Mouse (Mus musculus) liver, embryonic 11.5 days (tissue): ENCODE results near the gene Zbtb4. TPM values are rescaled to one million over a fixed set of nuclear protein-coding genes. Genes with fewer than 3 reads are reported as not detected.

Experiments
- ATAC-seq: fragments of 200-750 bp; cut with Nextera tagmentation; replicated peaks from 2 replicates; pipeline ENCODE4 v1.8.0; 2017; ENCODE audit warnings: moderate number of reproducible peaks, mild to moderate bottlenecking, moderate TSS enrichment, moderate library complexity; ENCODE audit not compliant: low FRiP score
- DNase-seq: peaks from one replicate; pipeline ENCODE4 v3.0.0-alpha.2; 2017; ENCODE audit warnings: low spot score
- H3K27ac ChIP-seq: fragments of 300-500 bp; sonication (generic); 2 replicates; pipeline ENCODE4 v1.5.1; 2014; ENCODE audit warnings: mild to moderate bottlenecking, low read depth, low read length, control low read depth
- H3K27me3 ChIP-seq: fragments of 300-500 bp; sonication (generic); replicated peaks from 2 replicates; pipeline ENCODE4 v1.6.1; 2014; ENCODE audit warnings: low read length, mixed read lengths; ENCODE audit not compliant: control insufficient read depth, insufficient read depth
- H3K36me3 ChIP-seq: fragments of 300-500 bp; sonication (generic); 2 replicates; pipeline ENCODE4 v1.6.1; 2014; ENCODE audit warnings: mild to moderate bottlenecking, low read length, moderate library complexity, mixed read lengths; ENCODE audit not compliant: control insufficient read depth, insufficient read depth
- H3K4me1 ChIP-seq: fragments of 300-500 bp; sonication (generic); replicated peaks from 2 replicates; pipeline ENCODE4 v1.6.1; 2014; ENCODE audit warnings: low read length, mixed read lengths; ENCODE audit not compliant: control insufficient read depth, insufficient read depth
- H3K4me2 ChIP-seq: fragments of 300-500 bp; sonication (generic); 2 replicates; pipeline ENCODE4 v1.6.1; 2014; ENCODE audit warnings: mild to moderate bottlenecking, control low read depth, moderate library complexity
- H3K4me3 ChIP-seq: fragments of 300-500 bp; sonication (generic); 2 replicates; pipeline ENCODE4 v1.5.1; 2014; ENCODE audit warnings: low read depth, low read length, control low read depth
- H3K9ac ChIP-seq: fragments of 300-500 bp; sonication (generic); 2 replicates; pipeline ENCODE4 v1.6.1; 2014; ENCODE audit warnings: low read depth, low read length, control low read depth
- H3K9me3 ChIP-seq: fragments of 300-500 bp; sonication (generic); 2 replicates; pipeline ENCODE4 v1.6.1; 2016; ENCODE audit warnings: low read length, inconsistent platforms, mixed read lengths; ENCODE audit not compliant: control insufficient read depth
- WGBS: fragments of 180-500 bp; shearing (Covaris S2); extraction: QIAGEN DNeasy Blood & Tissue Kit; methylation state at CpG from one replicate; pipeline ENCODE4 v1.1.7; 2014; 5-methylcytosine and 5-hydroxymethylcytosine counted together
- polyA plus RNA-seq: library from polyadenylated mRNA; unstranded; fragments of >200 nt; fragmentation: Nextera tagmentation; extraction: Ambion mirVana; gene quantifications from 2 replicates; pipeline ENCODE4 v1.2.1, GENCODE M21; 2014

Zbtb4 gene
- 0.90 and 1.0 TPM in 2 replicates for polyA plus RNA-seq

- Histone ChIP-seq H3K4me3 (peak within 1 kb of the TSS; percentile 87), H3K9ac (peak within 1 kb of the TSS; percentile 89), H3K9me3 (no peaks in the 10 kb centered on the region), H3K27ac (peak within 1 kb of the TSS; percentile 85), H3K4me2 (peak within 1 kb of the TSS; percentile 96), H3K4me1 (peaks cover 17% of the 10 kb centered on the region), H3K27me3 (no peaks in the 10 kb centered on the region), H3K36me3 (no peaks in the 10 kb centered on the region)
- ATAC-seq = peak; percentile 60
- no peak for DNase-seq
- 27% methylated on average over 35 of the region's 55 CpGs for WGBS
Observed at GRCm38 (mm10) chr11:69765221-69766125, at the start of gene Zbtb4. Zbtb4 (plus strand) TSS chr11:69765912.

- no peaks in the 10 kb centered on the region for H3K9me3 ChIP-seq
- no peak overlapping the region for H3K4me3 ChIP-seq
- H3K36me3 ChIP-seq = no peaks in the 10 kb centered on the region
- H3K27ac ChIP-seq = peak overlapping the region; percentile 32; the same call in 1 of the 2 replicates
- no peak overlapping the region for H3K9ac ChIP-seq
- DNase-seq (no peak), ATAC-seq (no peak)
- no peaks in the 10 kb centered on the region for H3K27me3 ChIP-seq
- peak overlapping the region; percentile 7; the same call in 1 of the 2 replicates for H3K4me2 ChIP-seq
- 23% methylated on average over 5 of the region's 5 CpGs for WGBS
- peaks cover 20% of the 10 kb centered on the region for H3K4me1 ChIP-seq
Observed at GRCm38 (mm10) chr11:69715929-69716328, 49.8 kb upstream of the Zbtb4 start.

- Histone ChIP-seq H3K9ac (no peak overlapping the region), H3K4me2 (no peak overlapping the region), H3K27ac (no peak overlapping the region), H3K4me1 (peaks cover 20% of the 10 kb centered on the region), H3K36me3 (no peaks in the 10 kb centered on the region), H3K9me3 (no peaks in the 10 kb centered on the region), H3K4me3 (no peak overlapping the region), H3K27me3 (no peaks in the 10 kb centered on the region)
- no peak; the same call in 1 of the 2 replicates for ATAC-seq
- 60% methylated on average over 4 of the region's 4 CpGs for WGBS
- DNase-seq = no peak
Observed at GRCm38 (mm10) chr11:69716953-69717352, 48.8 kb upstream of the Zbtb4 start.

GRCm38 (mm10) chr11:69718661-69719060 is 47.1 kb upstream of the Zbtb4 start:
- 17% methylated on average over 15 of the region's 15 CpGs for WGBS
- Histone ChIP-seq H3K27me3 (no peaks in the 10 kb centered on the region), H3K4me2 (peak overlapping the region; percentile 58), H3K4me1 (peaks cover 20% of the 10 kb centered on the region), H3K9me3 (no peaks in the 10 kb centered on the region), H3K36me3 (no peaks in the 10 kb centered on the region), H3K27ac (peak overlapping the region; percentile 66; the same call in 1 of the 2 replicates), H3K9ac (peak overlapping the region; percentile 55; the same call in 1 of the 2 replicates), H3K4me3 (peak overlapping the region; percentile 17; the same call in 1 of the 2 replicates)
- DNase-seq = peak; percentile 62
- peak; percentile 90 for ATAC-seq

GRCm38 (mm10) chr11:69719423-69719822 is 46.3 kb upstream of the Zbtb4 start:
- Histone ChIP-seq H3K4me3 (no peak overlapping the region), H3K4me1 (peaks cover 20% of the 10 kb centered on the region), H3K27ac (peak overlapping the region; percentile 66; the same call in 1 of the 2 replicates), H3K27me3 (no peaks in the 10 kb centered on the region), H3K4me2 (no peak overlapping the region), H3K9me3 (no peaks in the 10 kb centered on the region), H3K36me3 (no peaks in the 10 kb centered on the region), H3K9ac (no peak overlapping the region)
- DNase-seq (no peak), ATAC-seq (no peak)
- 71% methylated on average over 6 of the region's 6 CpGs for WGBS

- no peak for DNase-seq
- no peak overlapping the region for H3K4me3 ChIP-seq
- H3K9me3 ChIP-seq = no peaks in the 10 kb centered on the region
- no peaks in the 10 kb centered on the region for H3K27me3 ChIP-seq
- H3K4me2 ChIP-seq = no peak overlapping the region
- H3K4me1 ChIP-seq = peaks cover 20% of the 10 kb centered on the region
- H3K9ac ChIP-seq = peak overlapping the region; percentile 9; the same call in 1 of the 2 replicates
- no peak for ATAC-seq
- H3K27ac ChIP-seq = no peak overlapping the region
- 80% methylated on average over 6 of the region's 6 CpGs for WGBS
- H3K36me3 ChIP-seq = no peaks in the 10 kb centered on the region
Observed at GRCm38 (mm10) chr11:69720852-69721251, 44.9 kb upstream of the Zbtb4 start.

GRCm38 (mm10) chr11:69723074-69723473 is 42.6 kb upstream of the Zbtb4 start:
- Histone ChIP-seq H3K9me3 (no peaks in the 10 kb centered on the region), H3K4me3 (no peak overlapping the region), H3K4me2 (no peak overlapping the region), H3K36me3 (no peaks in the 10 kb centered on the region), H3K27me3 (no peaks in the 10 kb centered on the region), H3K9ac (no peak overlapping the region), H3K4me1 (peaks cover 12% of the 10 kb centered on the region), H3K27ac (no peak overlapping the region)
- no peak for DNase-seq
- WGBS = 55% methylated on average over 2 of the region's 2 CpGs
- ATAC-seq = no peak

GRCm38 (mm10) chr11:69725951-69726350 is 39.8 kb upstream of the Zbtb4 start:
- WGBS = 32% methylated on average over 5 of the region's 5 CpGs
- Histone ChIP-seq H3K9me3 (no peaks in the 10 kb centered on the region), H3K4me2 (no peak overlapping the region), H3K27me3 (no peaks in the 10 kb centered on the region), H3K4me3 (no peak overlapping the region), H3K9ac (no peak overlapping the region), H3K36me3 (no peaks in the 10 kb centered on the region), H3K4me1 (no peaks in the 10 kb centered on the region), H3K27ac (no peak overlapping the region)
- no peak for DNase-seq
- no peak for ATAC-seq
